Mouse (Mus musculus) liver, adult 2 months (tissue): ENCODE measurements around the gene Bpifa1. TPM values are rescaled to one million over a fixed set of nuclear protein-coding genes. Genes with fewer than 3 reads are reported as not detected.

ENCODE experiments used
- DNase-seq: peaks from one replicate; pipeline ENCODE4 v3.0.0-alpha.2; 2011; ENCODE audit warnings: low read depth, low spot score; ENCODE audit errors: extremely low read depth
- H3K27ac ChIP-seq: fragments of 200-500 bp; replicated peaks from 2 replicates; pipeline ENCODE4 v1.5.1; 2012; ENCODE audit warnings: low read depth, mild to moderate bottlenecking, control low read depth, inconsistent platforms, low read length; ENCODE audit not compliant: insufficient read depth
- H3K27me3 ChIP-seq: fragments of 200-500 bp; 2 replicates; pipeline ENCODE4 v1.6.1; 2012; ENCODE audit warnings: mild to moderate bottlenecking, moderate library complexity, low read length, inconsistent platforms; ENCODE audit not compliant: control insufficient read depth, insufficient read depth
- H3K36me3 ChIP-seq: fragments of 200-500 bp; 2 replicates; pipeline ENCODE4 v1.6.1; 2012; ENCODE audit warnings: low read length, inconsistent platforms; ENCODE audit not compliant: control insufficient read depth, insufficient read depth
- H3K4me1 ChIP-seq: fragments of 200-500 bp; 2 replicates; pipeline ENCODE4 v1.6.1; 2011; ENCODE audit warnings: low read length; ENCODE audit not compliant: control insufficient read depth, insufficient read depth
- H3K4me3 ChIP-seq: fragments of 200-500 bp; 2 replicates; pipeline ENCODE4 v1.5.1; 2011; ENCODE audit warnings: low read depth, mild to moderate bottlenecking, control low read depth, low read length, moderate library complexity; ENCODE audit not compliant: insufficient read depth
- H3K79me2 ChIP-seq: fragments of 200-500 bp; 2 replicates; pipeline ENCODE4 v1.6.1; 2012; ENCODE audit warnings: inconsistent platforms, mild to moderate bottlenecking, low read length, moderate library complexity; ENCODE audit not compliant: control insufficient read depth, insufficient read depth
- H3K9ac ChIP-seq: fragments of 200-500 bp; 2 replicates; pipeline ENCODE4 v1.6.1; 2012; ENCODE audit warnings: low read depth, mild to moderate bottlenecking, control low read depth, inconsistent platforms, low read length
- CTCF ChIP-seq: fragments of 200-500 bp; IDR thresholded peaks from 2 replicates; pipeline ENCODE4 v1.5.1; 2011; ENCODE audit warnings: low read depth, low read length, control low read depth
- POLR2A ChIP-seq: fragments of 200-500 bp; IDR thresholded peaks from 2 replicates; pipeline ENCODE4 v1.6.1; 2011; ENCODE audit warnings: low read length, control low read depth; ENCODE audit not compliant: insufficient read depth; ENCODE audit errors: extremely low read depth
- WGBS: fragments of 180-500 bp; shearing (Covaris S2); methylation state at CpG from one replicate; pipeline ENCODE4 v1.1.7; 2018; 5-methylcytosine and 5-hydroxymethylcytosine counted together
- polyA plus RNA-seq: library from polyadenylated mRNA; depleted of rRNA; stranded (reverse); fragments of >200 nt; gene quantifications from 2 replicates; pipeline ENCODE4 v1.2.3, GENCODE M21; 2012; rRNA removed
- total RNA-seq: library from RNA; depleted of rRNA; stranded (reverse); fragments of >200 nt; gene quantifications from 2 replicates; pipeline ENCODE4 v1.2.3, GENCODE M21; 2014; rRNA removed

Bpifa1 gene
- total RNA-seq (not detected in 2 replicates), polyA plus RNA-seq (not detected in 2 replicates)

GRCm38 (mm10) chr2:154142580-154142979 is at the start of gene Bpifa1:
Bpifa1 (plus strand) TSS chr2:154142880.
- Histone ChIP-seq H3K27ac (no peak within 1 kb of the TSS), H3K27me3 (no peaks in the 10 kb centered on the region), H3K4me3 (no peak within 1 kb of the TSS), H3K79me2 (no peaks in the 10 kb centered on the region), H3K36me3 (no peaks in the 10 kb centered on the region), H3K4me1 (no peaks in the 10 kb centered on the region), H3K9ac (no peak within 1 kb of the TSS)
- no peak for TF ChIP-seq POLR2A
- no peak for TF ChIP-seq CTCF
- DNase-seq: no peak
- 81% methylated on average over 4 of the region's 4 CpGs for WGBS

GRCm38 (mm10) chr2:154097734-154098133 is 44.9 kb upstream of the Bpifa1 start:
- DNase-seq: peak; percentile 3
- Histone ChIP-seq H3K27ac (no peak overlapping the region), H3K9ac (no peak overlapping the region), H3K27me3 (no peaks in the 10 kb centered on the region), H3K36me3 (no peaks in the 10 kb centered on the region), H3K79me2 (no peaks in the 10 kb centered on the region), H3K4me1 (no peaks in the 10 kb centered on the region), H3K4me3 (no peak overlapping the region)
- TF ChIP-seq CTCF: no peak
- 40% methylated on average over 1 of the region's 1 CpGs for WGBS

GRCm38 (mm10) chr2:154117381-154117780 is 25.3 kb upstream of the Bpifa1 start:
- H3K79me2 ChIP-seq: no peaks in the 10 kb centered on the region
- no peak overlapping the region for H3K4me3 ChIP-seq
- H3K36me3 ChIP-seq: no peaks in the 10 kb centered on the region
- WGBS: 79% methylated on average over 3 of the region's 3 CpGs
- no peak overlapping the region for H3K9ac ChIP-seq
- no peaks in the 10 kb centered on the region for H3K4me1 ChIP-seq
- no peak overlapping the region for H3K27ac ChIP-seq
- TF ChIP-seq POLR2A (no peak), CTCF (no peak)
- no peaks in the 10 kb centered on the region for H3K27me3 ChIP-seq
- DNase-seq: no peak

GRCm38 (mm10) chr2:154130120-154130519 is 12.6 kb upstream of the Bpifa1 start, which contains the start of gene Bpifa3:
Bpifa3 (plus strand) TSS chr2:154130336.
- H3K79me2 ChIP-seq: no peaks in the 10 kb centered on the region
- DNase-seq: no peak
- no peak for TF ChIP-seq CTCF
- no peaks in the 10 kb centered on the region for H3K4me1 ChIP-seq
- no peak within 1 kb of the TSS for H3K27ac ChIP-seq
- no peak within 1 kb of the TSS for H3K9ac ChIP-seq
- no peaks in the 10 kb centered on the region for H3K36me3 ChIP-seq
- no peak within 1 kb of the TSS for H3K4me3 ChIP-seq
- H3K27me3 ChIP-seq: no peaks in the 10 kb centered on the region; the same call in 1 of the 2 replicates
- 55% methylated on average over 2 of the region's 2 CpGs for WGBS

GRCm38 (mm10) chr2:154143735-154144134 is 1.1 kb downstream of the Bpifa1 start:
- no peaks in the 10 kb centered on the region for H3K4me1 ChIP-seq
- H3K4me3 ChIP-seq: no peak overlapping the region
- H3K79me2 ChIP-seq: no peaks in the 10 kb centered on the region
- H3K36me3 ChIP-seq: no peaks in the 10 kb centered on the region
- WGBS: 83% methylated on average over 3 of the region's 3 CpGs
- no peaks in the 10 kb centered on the region for H3K27me3 ChIP-seq
- no peak overlapping the region for H3K27ac ChIP-seq
- no peak for DNase-seq
- TF ChIP-seq POLR2A: no peak
- H3K9ac ChIP-seq: no peak overlapping the region

- WGBS: 73% methylated on average over 4 of the region's 4 CpGs
- H3K36me3 ChIP-seq: no peaks in the 10 kb centered on the region
Measured at GRCm38 (mm10) chr2:154147496-154147895, 4.8 kb downstream of the Bpifa1 start.

More at GRCm38 (mm10) chr2:154147496-154147895, 4.8 kb downstream of the Bpifa1 start:
- H3K9ac ChIP-seq: no peak overlapping the region
- H3K79me2 ChIP-seq: no peaks in the 10 kb centered on the region
- no peak overlapping the region for H3K27ac ChIP-seq
- no peaks in the 10 kb centered on the region for H3K4me1 ChIP-seq
- DNase-seq: no peak
- no peaks in the 10 kb centered on the region for H3K27me3 ChIP-seq
- no peak overlapping the region for H3K4me3 ChIP-seq
- TF ChIP-seq POLR2A: no peak
- TF ChIP-seq CTCF: no peak
